Mouse (Mus musculus) brain, embryonic 18.5 days (tissue): Measurements from ENCODE around the gene Gprc5b.

Experiments
- DNase-seq: peaks from one replicate; pipeline ENCODE4 v3.0.0-alpha.2; 2012; ENCODE audit warnings: low read depth, low spot score

Gprc5b gene

GRCm38 (mm10) chr7:118949749-118950148 is 45.3 kb downstream of the Gprc5b start:
- no peak for DNase-seq

GRCm38 (mm10) chr7:118948677-118949282 is 46.2 kb downstream of the Gprc5b start:
- no peak for DNase-seq

- DNase-seq, result no peak
Observed at GRCm38 (mm10) chr7:118947241-118947640, 47.8 kb downstream of the Gprc5b start.

DNA sequence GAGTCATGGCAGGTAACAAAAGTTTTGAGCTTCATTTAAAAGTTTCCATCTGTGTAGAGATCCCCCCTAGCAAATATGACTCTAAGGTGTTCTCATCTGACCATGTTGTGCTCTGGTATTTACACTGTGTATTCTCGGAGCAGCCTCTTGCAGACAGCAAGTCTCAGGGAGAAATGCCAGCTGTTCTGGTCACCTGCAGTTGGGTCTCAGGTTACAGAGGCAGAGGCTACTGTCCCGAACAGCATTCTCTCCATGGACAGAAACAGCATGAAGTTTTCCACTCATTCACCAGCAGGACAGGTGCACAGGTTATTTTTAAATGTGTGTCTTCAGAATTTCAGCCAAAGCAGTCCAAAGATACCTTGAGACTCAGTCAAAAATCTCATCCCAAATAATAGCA is 50.1 kb downstream of the Gprc5b start:
- DNase-seq, result no peak

GRCm38 (mm10) chr7:118943170-118943569 is 51.8 kb downstream of the Gprc5b start:
- no peak for DNase-seq

GRCm38 (mm10) chr7:118942297-118942696 is 52.7 kb downstream of the Gprc5b start:
- no peak for DNase-seq

- no peak for DNase-seq
Observed at GRCm38 (mm10) chr7:118937469-118938387, 57.3 kb downstream of the Gprc5b start.

- DNase-seq, result no peak
Observed at GRCm38 (mm10) chr7:118936844-118937243, 58.2 kb downstream of the Gprc5b start.

DNA sequence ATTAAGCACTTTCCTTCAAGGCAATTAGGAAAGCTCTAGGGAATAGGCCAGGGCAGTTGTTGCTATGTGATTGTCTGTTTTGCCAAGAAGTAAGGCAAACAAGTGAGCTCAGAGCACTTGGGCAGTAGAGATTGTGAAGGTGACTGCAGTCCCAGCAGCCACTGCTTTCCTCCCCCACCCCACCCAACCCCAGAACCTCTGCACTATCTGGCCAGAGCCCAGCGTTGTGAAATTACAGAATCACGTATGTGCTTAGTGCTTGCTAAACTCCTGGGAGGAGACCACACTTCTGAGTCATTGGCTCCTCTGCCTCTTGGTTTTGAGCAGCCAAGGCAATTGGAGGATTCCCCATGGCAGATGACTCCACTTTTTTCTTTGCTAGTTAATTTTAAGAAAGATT is 59.7 kb downstream of the Gprc5b start:
- no peak for DNase-seq

- DNase-seq, result no peak
Observed at GRCm38 (mm10) chr7:118931502-118932395, 63.3 kb downstream of the Gprc5b start.

DNA sequence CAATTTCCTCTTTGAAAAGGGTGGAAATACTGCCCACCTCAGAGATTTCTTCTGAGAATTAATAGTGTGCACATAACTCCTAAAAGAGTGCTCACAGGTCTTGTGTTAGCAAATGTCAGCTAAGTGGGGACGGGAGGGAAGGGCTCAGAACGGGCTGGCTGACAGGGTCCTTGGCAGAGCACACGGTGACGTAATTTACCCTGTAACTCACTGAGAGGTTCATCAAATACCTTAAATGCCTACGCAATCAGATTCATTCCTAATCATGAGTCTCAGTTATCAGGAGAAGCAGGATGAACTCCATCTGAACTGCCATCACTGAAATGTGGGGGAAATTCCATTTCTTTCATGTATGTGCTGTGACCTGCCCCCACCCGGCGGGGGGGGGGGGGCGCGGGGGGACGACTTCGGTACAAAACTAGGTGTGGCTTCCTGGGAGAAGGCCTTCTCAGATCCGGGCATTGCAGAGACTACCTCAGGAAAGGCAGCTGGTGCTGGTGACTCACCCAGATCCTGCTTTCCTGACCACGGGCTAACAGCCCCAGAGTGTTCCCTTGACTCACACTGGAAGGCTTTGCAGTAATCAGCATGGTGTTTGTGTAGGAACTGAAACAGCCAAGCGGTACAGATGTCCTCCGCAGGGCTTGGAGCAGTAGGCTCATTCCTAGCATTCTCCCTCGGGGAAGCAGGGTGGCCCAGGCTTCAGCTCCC is 65.3 kb downstream of the Gprc5b start:
- DNase-seq, result no peak

DNA sequence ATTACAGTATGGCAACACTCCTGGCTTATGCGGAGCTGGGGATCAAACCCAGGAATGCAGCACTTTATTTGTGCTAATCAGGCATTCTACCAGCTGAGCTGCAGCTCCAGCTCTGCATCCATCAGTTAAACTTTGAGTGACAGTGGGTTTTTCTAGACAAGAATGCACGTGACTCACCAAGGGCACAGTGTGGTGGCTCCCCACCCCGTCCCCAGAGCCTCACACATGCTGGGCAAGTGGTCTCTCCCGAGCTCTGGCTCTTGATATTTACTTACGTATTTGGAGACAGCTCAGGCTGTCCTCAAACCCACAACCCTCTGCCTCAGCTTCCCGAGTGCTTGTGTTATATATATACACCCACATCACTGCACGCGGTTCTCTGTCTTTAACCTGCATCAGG is 66.1 kb downstream of the Gprc5b start:
- no peak for DNase-seq

DNA sequence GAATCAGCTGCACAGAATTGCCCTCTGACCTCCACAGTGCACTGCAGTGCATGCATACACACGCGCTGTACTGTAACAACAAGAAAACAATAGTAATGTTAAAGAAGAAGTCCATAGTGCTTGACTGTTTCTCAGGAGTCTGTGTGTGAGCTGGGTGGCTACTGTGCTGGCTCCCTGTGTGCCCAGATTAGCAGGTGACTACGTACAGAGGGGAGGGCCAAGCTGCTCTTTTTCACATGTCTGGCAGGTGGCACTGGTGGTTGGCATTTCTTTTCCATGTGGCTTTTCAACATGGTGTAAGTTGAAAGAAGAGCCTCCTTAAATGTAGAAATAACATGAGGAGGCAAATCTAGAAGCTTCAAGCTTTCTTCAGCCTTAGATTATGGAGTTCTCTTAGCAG is 66.7 kb downstream of the Gprc5b start:
- no peak for DNase-seq

- no peak for DNase-seq
Observed at GRCm38 (mm10) chr7:118927279-118927678, 67.7 kb downstream of the Gprc5b start.

DNA sequence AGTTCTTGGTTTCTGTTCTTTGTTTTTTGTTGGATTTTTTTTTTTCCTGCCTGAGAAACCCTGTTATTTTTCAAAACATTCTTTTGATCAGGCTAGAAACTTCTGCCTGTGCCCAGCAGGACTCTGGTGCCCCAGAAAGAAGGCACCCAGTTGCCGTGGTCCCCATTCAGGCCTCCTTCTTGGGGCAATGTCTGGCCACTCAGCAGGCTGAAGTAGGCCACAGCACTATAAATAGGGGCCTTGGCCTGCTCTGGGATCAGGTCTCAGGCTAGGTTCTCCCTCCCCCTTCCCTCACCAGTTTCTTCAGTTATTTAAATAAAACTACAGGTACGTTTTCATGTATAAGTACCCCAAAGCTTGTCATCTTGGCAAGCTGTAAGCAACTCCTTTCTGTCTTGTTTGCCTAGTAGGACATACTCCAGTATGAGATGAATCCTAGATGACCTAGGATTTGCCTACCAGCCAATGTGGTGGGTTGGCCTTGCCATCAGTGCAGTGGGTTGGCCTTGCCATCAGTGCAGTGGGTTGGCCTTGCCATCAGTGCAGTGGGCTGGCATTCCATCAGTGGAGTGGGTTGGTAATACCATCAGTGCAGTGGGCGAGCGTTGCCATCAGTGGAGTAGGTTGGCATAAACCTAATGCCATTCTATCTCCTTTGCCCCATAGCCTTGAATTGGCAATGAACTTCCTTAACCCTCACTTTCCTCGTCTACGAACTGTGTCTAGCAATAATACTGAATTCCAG is 68.3 kb downstream of the Gprc5b start:
- DNase-seq, result no peak

DNA sequence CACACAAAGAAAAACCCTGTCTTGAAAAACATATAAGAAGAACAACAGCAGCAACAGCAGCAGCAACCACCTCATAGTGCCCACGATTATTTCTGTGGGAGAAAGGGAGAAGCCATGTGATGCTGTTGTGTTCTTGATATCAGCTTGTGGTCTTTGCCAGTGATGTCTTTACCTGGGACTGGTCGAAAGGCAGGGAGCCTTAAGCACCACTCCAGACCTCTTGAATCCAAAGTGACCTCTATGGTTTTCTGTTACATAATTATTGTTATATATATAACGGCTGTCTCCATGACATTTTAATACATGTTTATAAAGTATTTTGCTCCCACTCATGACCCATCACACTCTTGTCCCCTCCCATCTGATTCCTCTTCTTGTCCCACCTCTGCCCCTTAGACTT is 69.5 kb downstream of the Gprc5b start:
- no peak for DNase-seq

- DNase-seq, result no peak
Observed at GRCm38 (mm10) chr7:118922441-118923202, 72.4 kb downstream of the Gprc5b start.
